Mouse (Mus musculus): ENCODE measurements around the gene Rnf167. TPM values are rescaled to one million over a fixed set of nuclear protein-coding genes. Genes with fewer than 3 reads are reported as not detected.
A peak's percentile ranks its signal among the peaks of the same experiment; 100 is the strongest.

Gene Rnf167
- polyA plus RNA-seq, 1 experiment, result 118 TPM

DNA sequence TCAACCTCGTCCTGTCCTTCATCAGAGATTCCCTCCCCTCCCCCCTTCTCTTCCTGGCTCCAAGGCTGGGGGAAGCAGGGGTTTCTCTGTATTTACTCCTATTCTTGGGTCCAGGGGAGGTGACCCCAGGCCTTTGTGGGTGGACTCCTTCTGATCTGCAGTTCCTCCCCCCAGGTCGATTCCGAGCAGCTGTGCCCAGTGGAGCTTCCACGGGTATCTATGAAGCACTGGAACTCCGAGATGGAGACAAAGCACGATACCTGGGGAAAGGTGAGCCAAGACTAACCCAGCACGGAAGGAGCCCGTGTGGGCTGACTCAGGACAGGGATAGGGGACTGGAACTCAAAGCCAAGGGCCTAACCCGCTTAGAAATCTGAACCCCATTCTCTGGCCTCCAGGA, 11.0 kb downstream of the Rnf167 start:
- H3K4me1 ChIP-seq (ENCODE audit: control insufficient read depth, insufficient read depth, low read length), result peaks cover 3% of the 10 kb centered on the region; the same call in 1 of the 2 replicates
- no peaks in the 10 kb centered on the region for H3K27me3 ChIP-seq (replicated peaks; ENCODE audit: control insufficient read depth, insufficient read depth, low read length)
- TF ChIP-seq CTCF (conservative IDR thresholded peaks at IDR 0.05; ENCODE audit: insufficient read depth, insufficient read length, low read depth, low read length) (no peak), POLR2A (IDR thresholded peaks at IDR 0.05; ENCODE audit: low read depth, low read length) (no peak)
- DNase-seq, result no peak
- H3K36me3 ChIP-seq (ENCODE audit: control insufficient read depth, insufficient read depth, low read length), result no peaks in the 10 kb centered on the region
- 70% methylated on average over 9 of the region's 9 CpGs for WGBS
- H3K4me3 ChIP-seq (ENCODE audit: insufficient read depth, low read depth, low read length), result no peak overlapping the region
- no peak overlapping the region for H3K27ac ChIP-seq (ENCODE audit: insufficient read depth, low read depth, low read length)

DNA sequence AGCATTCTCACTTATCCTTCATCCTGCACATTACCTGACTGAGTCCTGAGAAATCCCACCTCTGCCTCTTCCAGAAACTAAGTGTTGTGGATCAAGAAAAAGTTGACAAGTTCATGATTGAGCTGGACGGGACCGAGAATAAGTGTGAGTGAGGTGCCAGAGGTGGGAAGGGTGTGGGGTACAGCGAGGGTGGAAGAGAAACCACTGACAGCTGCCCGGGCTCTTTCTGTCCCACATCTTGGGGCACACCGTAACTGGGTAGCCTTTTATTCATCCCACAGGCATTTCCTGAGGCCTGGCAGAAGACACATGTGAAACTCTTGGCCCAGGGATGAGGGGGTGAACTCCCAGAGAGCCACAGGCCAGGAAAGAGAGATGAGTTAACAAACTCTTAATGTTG, 11.5 kb downstream of the Rnf167 start:
- no peak overlapping the region for H3K4me3 ChIP-seq (ENCODE audit: insufficient read depth, low read depth, low read length)
- TF ChIP-seq POLR2A (IDR thresholded peaks at IDR 0.05; ENCODE audit: low read depth, low read length), result no peak
- TF ChIP-seq CTCF (conservative IDR thresholded peaks at IDR 0.05; ENCODE audit: insufficient read depth, insufficient read length, low read depth, low read length), result no peak
- no peak for DNase-seq
- no peaks in the 10 kb centered on the region for H3K27me3 ChIP-seq (replicated peaks; ENCODE audit: control insufficient read depth, insufficient read depth, low read length)
- no peaks in the 10 kb centered on the region for H3K36me3 ChIP-seq (ENCODE audit: control insufficient read depth, insufficient read depth, low read length)
- H3K27ac ChIP-seq (ENCODE audit: insufficient read depth, low read depth, low read length), result no peak overlapping the region
- 86% methylated on average over 5 of the region's 5 CpGs for WGBS
- H3K4me1 ChIP-seq (ENCODE audit: control insufficient read depth, insufficient read depth, low read length), result 0 out of 2 replicates have a peak, but pooled peaks cover 2% of the 10 kb centered on the region

DNA sequence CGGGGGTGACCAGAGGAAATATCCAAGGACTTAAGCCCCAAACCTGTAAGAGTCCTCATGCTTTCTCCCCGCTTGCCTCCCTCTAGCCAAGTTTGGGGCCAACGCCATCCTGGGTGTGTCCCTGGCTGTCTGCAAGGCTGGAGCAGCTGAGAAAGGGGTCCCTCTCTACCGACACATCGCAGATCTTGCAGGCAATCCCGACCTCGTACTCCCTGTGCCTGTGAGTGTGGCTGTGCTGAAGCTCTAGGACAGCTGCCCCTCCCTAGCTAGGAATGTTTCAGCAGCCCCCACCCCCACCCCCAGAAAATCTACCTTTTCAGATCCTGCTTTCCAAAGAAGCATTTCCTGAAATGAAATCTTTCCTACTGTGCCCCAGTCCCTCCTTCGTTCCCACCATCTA, 11.9 kb downstream of the Rnf167 start:
- no peak for TF ChIP-seq CTCF (conservative IDR thresholded peaks at IDR 0.05; ENCODE audit: insufficient read depth, insufficient read length, low read depth, low read length)
- no peak for TF ChIP-seq POLR2A (IDR thresholded peaks at IDR 0.05; ENCODE audit: low read depth, low read length)
- 83% methylated on average over 8 of the region's 8 CpGs for WGBS
- Histone ChIP-seq H3K36me3 (ENCODE audit: control insufficient read depth, insufficient read depth, low read length) (no peaks in the 10 kb centered on the region), H3K4me3 (ENCODE audit: insufficient read depth, low read depth, low read length) (no peak overlapping the region), H3K27me3 (replicated peaks; ENCODE audit: control insufficient read depth, insufficient read depth, low read length) (no peaks in the 10 kb centered on the region), H3K4me1 (ENCODE audit: control insufficient read depth, insufficient read depth, low read length) (0 out of 2 replicates have a peak, but pooled peaks cover 2% of the 10 kb centered on the region), H3K27ac (ENCODE audit: insufficient read depth, low read depth, low read length) (no peak overlapping the region)
- DNase-seq, result no peak

DNA sequence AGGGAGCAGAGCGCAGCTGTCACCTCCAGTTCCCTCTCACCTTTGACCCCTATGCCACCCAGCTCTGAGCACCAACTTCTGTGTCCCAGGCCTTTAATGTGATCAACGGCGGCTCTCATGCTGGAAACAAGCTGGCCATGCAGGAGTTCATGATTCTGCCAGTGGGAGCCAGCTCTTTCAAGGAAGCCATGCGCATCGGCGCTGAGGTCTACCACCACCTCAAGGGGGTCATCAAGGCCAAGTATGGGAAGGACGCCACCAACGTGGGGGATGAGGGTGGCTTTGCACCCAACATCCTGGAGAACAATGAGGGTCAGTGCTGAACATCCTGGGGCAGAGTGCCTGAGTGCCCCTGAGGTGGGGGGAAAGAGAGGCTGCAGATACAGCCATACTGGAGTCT, 13.5 kb downstream of the Rnf167 start:
- peaks cover 7% of the 10 kb centered on the region; the same call in 1 of the 2 replicates for H3K36me3 ChIP-seq (ENCODE audit: control insufficient read depth, insufficient read depth, low read length)
- 0 out of 2 replicates have a peak, but pooled peaks cover 2% of the 10 kb centered on the region for H3K4me1 ChIP-seq (ENCODE audit: control insufficient read depth, insufficient read depth, low read length)
- H3K27ac ChIP-seq (ENCODE audit: insufficient read depth, low read depth, low read length), result no peak overlapping the region
- no peak for DNase-seq
- no peaks in the 10 kb centered on the region for H3K27me3 ChIP-seq (replicated peaks; ENCODE audit: control insufficient read depth, insufficient read depth, low read length)
- no peak for TF ChIP-seq POLR2A (IDR thresholded peaks at IDR 0.05; ENCODE audit: low read depth, low read length)
- TF ChIP-seq CTCF (conservative IDR thresholded peaks at IDR 0.05; ENCODE audit: insufficient read depth, insufficient read length, low read depth, low read length), result no peak
- no peak overlapping the region for H3K4me3 ChIP-seq (ENCODE audit: insufficient read depth, low read depth, low read length)
- 82% methylated on average over 8 of the region's 8 CpGs for WGBS

DNA sequence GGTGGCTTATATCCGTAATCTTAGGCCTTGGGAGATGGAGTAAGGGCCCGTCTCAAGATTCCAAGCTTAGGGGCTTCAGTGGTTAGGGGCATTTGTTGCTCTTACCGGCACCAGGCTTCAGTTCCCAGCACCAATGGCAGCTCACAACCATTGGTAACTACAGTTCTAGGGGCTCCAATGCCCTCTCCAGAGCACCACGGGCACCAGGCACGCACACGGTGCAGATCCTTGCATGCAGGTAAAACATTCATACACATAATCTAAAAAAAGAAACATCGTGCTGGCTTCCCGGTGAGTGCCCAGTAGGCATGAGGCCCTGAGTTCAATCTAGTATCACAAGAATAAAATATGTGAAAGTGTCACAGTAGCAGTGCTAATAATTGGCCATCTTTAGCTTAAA, 16.1 kb downstream of the Rnf167 start:
- Histone ChIP-seq H3K36me3 (ENCODE audit: control insufficient read depth, insufficient read depth, low read length) (peaks cover 7% of the 10 kb centered on the region; the same call in 1 of the 2 replicates), H3K27me3 (replicated peaks; ENCODE audit: control insufficient read depth, insufficient read depth, low read length) (no peaks in the 10 kb centered on the region), H3K4me1 (ENCODE audit: control insufficient read depth, insufficient read depth, low read length) (peaks cover 5% of the 10 kb centered on the region; the same call in 1 of the 2 replicates), H3K4me3 (ENCODE audit: insufficient read depth, low read depth, low read length) (no peak overlapping the region), H3K27ac (ENCODE audit: insufficient read depth, low read depth, low read length) (no peak overlapping the region)
- DNase-seq, result no peak
- TF ChIP-seq CTCF (conservative IDR thresholded peaks at IDR 0.05; ENCODE audit: insufficient read depth, insufficient read length, low read depth, low read length), result no peak
- TF ChIP-seq POLR2A (IDR thresholded peaks at IDR 0.05; ENCODE audit: low read depth, low read length), result no peak
- WGBS, result 90% methylated on average over 8 of the region's 8 CpGs

DNA sequence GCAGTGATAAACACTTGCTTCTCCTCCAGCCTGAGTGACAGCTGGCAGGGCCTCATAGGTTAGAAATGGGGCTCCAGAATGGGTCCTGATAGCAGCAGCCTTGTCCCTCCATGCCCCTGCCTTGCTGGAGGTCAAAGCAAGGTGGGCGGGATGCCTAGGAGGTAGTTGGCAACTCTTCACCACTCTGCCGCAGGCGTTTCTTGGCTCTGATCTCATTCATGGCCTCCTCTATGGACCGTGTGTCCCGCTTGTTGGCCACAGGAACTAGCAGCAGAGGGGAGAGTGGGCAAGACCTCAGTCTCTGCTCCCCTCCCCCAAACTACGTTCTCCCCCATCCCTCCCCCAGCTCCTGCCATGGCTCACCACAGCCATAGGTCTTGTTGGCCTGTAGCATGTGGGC, 16.9 kb downstream of the Rnf167 start:
- Histone ChIP-seq H3K4me3 (ENCODE audit: insufficient read depth, low read depth, low read length) (no peak overlapping the region), H3K36me3 (ENCODE audit: control insufficient read depth, insufficient read depth, low read length) (peaks cover 7% of the 10 kb centered on the region; the same call in 1 of the 2 replicates), H3K4me1 (ENCODE audit: control insufficient read depth, insufficient read depth, low read length) (peaks cover 5% of the 10 kb centered on the region; the same call in 1 of the 2 replicates), H3K27me3 (replicated peaks; ENCODE audit: control insufficient read depth, insufficient read depth, low read length) (no peaks in the 10 kb centered on the region), H3K27ac (ENCODE audit: insufficient read depth, low read depth, low read length) (no peak overlapping the region)
- WGBS, result 83% methylated on average over 6 of the region's 6 CpGs
- DNase-seq, result no peak
- no peak for TF ChIP-seq POLR2A (IDR thresholded peaks at IDR 0.05; ENCODE audit: low read depth, low read length)

DNA sequence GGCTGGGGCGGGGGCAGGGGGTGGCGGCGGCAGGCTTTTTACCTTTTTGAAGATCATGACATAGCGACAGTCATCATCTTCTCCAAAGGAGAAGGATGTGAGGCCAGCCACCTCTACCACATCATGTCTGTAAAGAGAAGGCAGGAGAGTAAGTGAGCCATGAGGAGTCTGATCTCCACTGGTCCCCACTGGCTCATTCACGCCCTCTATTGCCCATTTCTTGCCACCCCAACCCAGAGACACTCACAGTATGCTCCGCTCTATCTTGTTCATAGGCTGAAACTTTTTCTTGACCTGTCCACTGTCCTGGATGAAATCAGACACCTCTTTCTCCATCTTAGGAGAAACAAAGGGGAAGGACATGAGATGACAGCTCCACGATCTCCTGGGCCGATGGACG, 17.7 kb downstream of the Rnf167 start:
- DNase-seq, result no peak
- H3K27me3 ChIP-seq (replicated peaks; ENCODE audit: control insufficient read depth, insufficient read depth, low read length), result no peaks in the 10 kb centered on the region
- TF ChIP-seq POLR2A (IDR thresholded peaks at IDR 0.05; ENCODE audit: low read depth, low read length) (no peak), CTCF (conservative IDR thresholded peaks at IDR 0.05; ENCODE audit: insufficient read depth, insufficient read length, low read depth, low read length) (peak; percentile 34; the same call in 1 of the 2 replicates)
- H3K4me1 ChIP-seq (ENCODE audit: control insufficient read depth, insufficient read depth, low read length), result peaks cover 5% of the 10 kb centered on the region; the same call in 1 of the 2 replicates
- no peak overlapping the region for H3K4me3 ChIP-seq (ENCODE audit: insufficient read depth, low read depth, low read length)
- peaks cover 7% of the 10 kb centered on the region; the same call in 1 of the 2 replicates for H3K36me3 ChIP-seq (ENCODE audit: control insufficient read depth, insufficient read depth, low read length)
- 92% methylated on average over 9 of the region's 9 CpGs for WGBS
- H3K27ac ChIP-seq (ENCODE audit: insufficient read depth, low read depth, low read length), result no peak overlapping the region

Measured in kidney, adult 2 months (tissue).